Comparison of ENCODE assay signal across 22 mouse cellular contexts in the genomic region with DNA sequence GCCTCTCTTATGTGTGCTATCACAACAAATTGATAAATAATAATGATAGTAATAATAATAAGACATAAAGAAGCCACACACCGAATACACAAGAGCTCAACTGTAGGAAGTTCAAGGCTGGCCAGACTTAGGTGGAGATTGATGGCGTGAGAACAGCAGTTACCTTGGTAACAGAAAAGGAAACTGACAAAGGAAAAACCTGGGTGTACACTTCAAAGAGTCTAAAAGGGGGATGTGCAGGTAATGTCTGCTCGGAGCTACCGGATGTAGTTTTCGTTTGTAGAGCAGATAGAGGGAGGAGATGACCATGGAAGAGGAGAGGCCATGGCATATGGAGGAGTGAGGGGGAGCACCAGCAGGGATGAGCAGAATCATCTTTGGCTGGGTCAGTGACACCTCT. TPM values are rescaled to one million over a fixed set of nuclear protein-coding genes. Genes with fewer than 3 reads are reported as not detected.
A peak's percentile ranks its signal among the peaks of the same experiment; 100 is the strongest.
DNase-seq lines count a peak whose midpoint lies in the region; ATAC-seq lines count a peak whose summit lies in the region.
"Had no signal": no experiment of that assay in that cellular context is flagged by ENCODE, and none has a peak within 500 bp of the region (broad histone marks: within the 10 kb centered on the region; RNA-seq: fewer than 3 reads in every experiment).

No protein-coding gene starts in this region.

- H3K9ac ChIP-seq in embryonic facial prominence, embryonic 14.5 days (ENCODE audit: low read depth, low read length): no peak overlapping the region
- H3K9ac ChIP-seq in limb, embryonic 13.5 days: no peak overlapping the region
- H3K9ac ChIP-seq: forebrain, embryonic 15.5 days; hindbrain, embryonic 12.5 days; intestine, embryonic 15.5 days; midbrain, embryonic 13.5 days had no signal

- H3K9me3 ChIP-seq in embryonic facial prominence, embryonic 14.5 days (ENCODE audit: control insufficient read depth, low read length): no peaks in the 10 kb centered on the region
- H3K9me3 ChIP-seq in limb, embryonic 13.5 days: no peaks in the 10 kb centered on the region
- H3K9me3 ChIP-seq: forebrain, embryonic 15.5 days; hindbrain, embryonic 12.5 days; intestine, embryonic 15.5 days; midbrain, embryonic 13.5 days had no signal

- H3K4me2 ChIP-seq in embryonic facial prominence, embryonic 14.5 days (ENCODE audit: low read depth, low read length): no peak overlapping the region
- 0 out of 2 replicates have a peak overlapping the region, but pooled peaks have one; percentile 7 for H3K4me2 ChIP-seq in limb, embryonic 13.5 days (replicated peaks)
- H3K4me2 ChIP-seq: forebrain, embryonic 15.5 days; hindbrain, embryonic 12.5 days; intestine, embryonic 15.5 days; midbrain, embryonic 13.5 days had no signal

- ATAC-seq in CD4-positive, CD25-positive, alpha-beta regulatory T cell, adult 4 months: peak; percentile 81
- ATAC-seq in embryonic facial prominence, embryonic 14.5 days (ENCODE audit: low read depth): no peak
- ATAC-seq in limb, embryonic 13.5 days (ENCODE audit: low FRiP score, low read depth): no peak
- ATAC-seq: forebrain, embryonic 15.5 days; intestine, embryonic 15.5 days; lung, postnatal 0 days; midbrain, embryonic 13.5 days; Patski had no signal

- 79% methylated on average over 5 of the region's 5 CpGs for WGBS in embryonic facial prominence, embryonic 14.5 days
- 83% methylated on average over 5 of the region's 5 CpGs for WGBS in limb, embryonic 13.5 days

- H3K36me3 ChIP-seq in embryonic facial prominence, embryonic 14.5 days (ENCODE audit: control insufficient read depth, insufficient read depth, low read length): no peaks in the 10 kb centered on the region
- H3K36me3 ChIP-seq in limb, embryonic 13.5 days: no peaks in the 10 kb centered on the region
- H3K36me3 ChIP-seq: forebrain, embryonic 15.5 days; hindbrain, embryonic 12.5 days; intestine, embryonic 15.5 days; midbrain, embryonic 13.5 days had no signal

- peak; percentile 27 for DNase-seq in CD4-positive helper T cell, adult 2 months (ENCODE audit: low read depth, low spot score)
- no peak for DNase-seq in embryonic facial prominence, embryonic 14.5 days (ENCODE audit: low spot score)
- DNase-seq in ovary, postnatal 10 days (ENCODE audit: low spot score): no peak
- no peak for DNase-seq in adrenal gland, postnatal 4 days (ENCODE audit: low spot score in 2 of 2)
- no peak for DNase-seq in adipocyte (ENCODE audit: low spot score)
- DNase-seq: cerebellum, adult 2 months; gastrocnemius, postnatal 36 days; kidney, postnatal 10 days; liver; right cerebral cortex, postnatal 14 days; spleen, adult 18-20 months; thymus, postnatal 36 days had no signal

- H3K27me3 ChIP-seq in embryonic facial prominence, embryonic 14.5 days (replicated peaks; ENCODE audit: control insufficient read depth, insufficient read depth, low read length): no peaks in the 10 kb centered on the region
- no peaks in the 10 kb centered on the region for H3K27me3 ChIP-seq in limb, embryonic 13.5 days
- H3K27me3 ChIP-seq: forebrain, embryonic 15.5 days; hindbrain, embryonic 12.5 days; intestine, embryonic 15.5 days; midbrain, embryonic 13.5 days; Patski had no signal

- peaks cover 10% of the 10 kb centered on the region for H3K4me1 ChIP-seq in embryonic facial prominence, embryonic 14.5 days (ENCODE audit: control insufficient read depth, insufficient read depth, low read length)
- H3K4me1 ChIP-seq in limb, embryonic 13.5 days: peaks cover 32% of the 10 kb centered on the region
- H3K4me1 ChIP-seq: intestine, embryonic 15.5 days had no signal

- peak overlapping the region; percentile 55; the same call in 1 of the 2 replicates for H3K27ac ChIP-seq in embryonic facial prominence, embryonic 14.5 days (replicated peaks; ENCODE audit: low read depth, low read length)
- H3K27ac ChIP-seq in limb, embryonic 13.5 days: peak overlapping the region; percentile 73
- H3K27ac ChIP-seq: forebrain, embryonic 15.5 days; hindbrain, embryonic 12.5 days; intestine, embryonic 15.5 days; left cerebral cortex, adult 2 months; midbrain, embryonic 13.5 days had no signal

- H3K4me3 ChIP-seq in embryonic facial prominence, embryonic 14.5 days (ENCODE audit: low read depth, low read length): no peak overlapping the region
- H3K4me3 ChIP-seq in limb, embryonic 13.5 days: no peak overlapping the region
- H3K4me3 ChIP-seq: forebrain, embryonic 15.5 days; hindbrain, embryonic 12.5 days; intestine, embryonic 15.5 days; left cerebral cortex, adult 2 months; midbrain, embryonic 13.5 days; myocyte had no signal

RNA-seq across cellular contexts. Expression of gene Itm2b, which starts 31.4 kb away (rescaled TPM):
- 1,000 to 10,000 TPM in 1 of 2 experiments, 100 to 1,000 TPM in 1; 926 to 1,094 TPM for polyA plus RNA-seq in CD4-positive, CD25-positive, alpha-beta regulatory T cell, adult 4 months (2017; shearing (Covaris generic))
- 936 and 968 TPM in 2 replicates for polyA plus RNA-seq in embryonic facial prominence, embryonic 14.5 days (2014; fragmentation: Nextera tagmentation; extraction: Ambion mirVana)
- 681 and 682 TPM in 2 replicates for polyA plus RNA-seq in limb, embryonic 13.5 days (2015; fragmentation: Nextera tagmentation; extraction: Ambion mirVana)
- total RNA-seq in adrenal gland, postnatal 4 days (2021): 100 to 1,000 TPM; 885 to 908 TPM
